Mouse (Mus musculus): ENCODE measurements at regions not wholly inside any gene's neighbourhood (a gene's known extent, or its start where the extent isn't known, plus 50 kb on each side); places are given as distances from the start of the nearest gene placed in this dataset.
A peak's percentile ranks its signal among the peaks of the same experiment; 100 is the strongest.

DNA sequence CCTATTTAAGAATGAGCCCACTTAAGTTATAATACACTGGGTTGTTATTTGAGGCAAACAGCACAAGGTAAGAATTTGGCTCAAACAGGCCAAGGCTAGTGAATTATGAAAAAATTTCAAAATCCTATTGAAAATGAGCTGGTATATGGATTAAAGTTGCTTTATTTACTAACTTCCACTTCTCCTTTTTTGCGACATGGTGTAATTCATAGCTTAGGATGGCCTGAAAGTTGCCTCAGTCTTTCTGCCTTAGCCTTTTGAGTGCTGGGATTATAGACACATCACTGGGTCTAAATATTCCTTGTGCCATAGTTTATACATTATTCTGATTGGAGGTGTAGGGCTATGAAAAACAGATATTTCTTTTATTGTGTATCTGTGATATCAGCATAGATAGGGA is 81.9 kb downstream of the Edem1 start:
- DNase-seq: no peak

DNA sequence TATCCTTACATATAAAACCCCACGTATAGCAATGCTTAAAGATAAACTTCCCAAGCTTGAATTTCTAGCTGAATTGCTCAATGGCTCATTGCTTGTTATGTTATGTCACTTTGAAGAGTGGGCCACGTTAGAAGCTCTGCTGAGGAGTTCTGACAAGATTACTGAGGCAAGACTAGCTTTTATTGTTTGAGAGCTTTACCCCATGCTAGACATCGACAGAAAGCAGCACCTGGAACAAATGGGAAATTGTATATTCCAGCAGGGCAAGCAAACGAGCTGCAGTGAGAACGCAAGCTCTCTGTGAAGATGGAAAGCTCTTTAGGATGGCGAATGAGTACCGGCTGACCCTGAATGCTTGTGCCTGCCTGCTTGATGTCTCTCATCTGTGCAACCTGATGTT is 84.1 kb downstream of the Edem1 start:
- no peak for DNase-seq

DNA sequence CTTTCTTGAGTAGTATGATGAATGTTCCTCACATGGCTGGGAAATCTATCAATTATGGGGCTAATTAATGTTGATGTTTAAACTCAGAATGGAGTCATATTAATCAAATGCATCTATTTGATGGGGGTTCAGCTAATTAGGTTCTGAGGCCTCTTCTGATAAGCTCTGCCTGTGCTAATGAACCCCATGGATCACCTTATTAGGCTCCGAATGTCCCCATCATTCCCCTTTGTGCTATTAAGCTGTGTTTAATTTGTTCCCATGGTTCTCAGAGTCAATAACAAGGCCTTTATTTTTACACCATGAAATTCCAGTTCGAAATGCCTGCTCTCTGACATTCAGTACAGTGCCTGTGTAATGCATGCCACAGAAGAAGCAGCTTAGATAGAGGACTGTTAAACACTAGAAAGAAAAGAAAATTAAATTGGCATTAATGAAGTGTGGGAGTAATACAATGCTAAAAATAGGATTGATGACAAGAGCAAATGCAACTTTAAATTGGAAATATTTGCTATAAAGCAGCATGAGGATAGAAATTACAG is 91.0 kb downstream of the Edem1 start:
- DNase-seq: no peak

DNA sequence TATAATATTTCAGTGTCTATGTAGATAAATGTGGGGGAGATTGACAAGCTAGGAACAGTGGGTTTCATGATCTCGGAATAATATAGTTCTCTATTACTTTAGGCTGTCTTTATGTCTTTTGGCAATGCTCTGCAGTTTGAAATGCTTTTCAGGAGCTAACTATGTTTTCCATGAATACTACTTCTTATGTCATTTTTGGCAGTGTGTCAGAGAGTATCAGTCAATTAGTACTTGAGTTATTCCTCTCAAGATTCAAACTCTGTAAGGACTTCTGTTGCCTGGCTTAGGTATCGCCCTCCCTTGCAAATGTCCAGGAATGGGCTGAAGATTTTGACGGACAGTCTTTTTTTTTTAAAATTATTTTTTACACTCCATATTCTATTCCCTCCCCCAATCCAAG is 92.7 kb downstream of the Edem1 start:
- DNase-seq: no peak

DNA sequence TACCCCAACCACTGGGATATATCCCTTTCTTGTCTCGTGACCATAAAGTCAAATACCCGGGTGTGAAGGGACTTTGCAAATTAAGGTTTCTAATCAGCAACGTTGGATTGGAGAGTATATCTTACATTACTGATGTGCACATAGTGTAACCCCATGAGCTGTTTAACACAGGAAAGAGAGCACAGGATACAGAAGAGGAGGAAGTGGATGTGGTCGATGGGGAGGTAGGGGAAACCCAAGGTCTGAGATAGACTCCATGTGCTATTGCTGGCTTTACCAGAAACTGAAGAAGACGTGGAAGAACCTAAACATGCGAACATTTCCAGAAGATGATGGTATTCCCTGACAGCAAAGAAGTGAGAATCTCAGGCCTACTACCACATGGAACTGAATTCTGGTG is 94.1 kb downstream of the Edem1 start:
- no peak for DNase-seq

DNA sequence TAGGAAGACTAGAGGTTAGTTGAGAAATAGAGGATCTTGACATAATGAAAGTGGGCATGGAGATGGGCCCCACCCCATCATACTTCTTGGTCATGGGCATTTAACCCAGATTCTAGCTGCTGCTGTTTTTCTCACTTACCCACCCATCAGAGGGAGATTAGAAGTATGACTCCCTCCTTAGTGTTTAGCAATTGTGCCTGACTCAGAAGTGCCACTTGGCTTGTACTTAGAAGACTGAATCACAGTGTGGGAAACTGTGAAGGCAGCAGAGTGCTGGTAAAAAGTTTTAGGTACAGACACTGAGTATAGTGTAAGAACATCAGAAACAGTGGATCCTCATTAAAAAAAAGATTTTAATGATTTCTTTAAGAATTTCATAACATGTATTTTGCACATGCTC is 100.5 kb downstream of the Edem1 start:
- no peak for DNase-seq

DNA sequence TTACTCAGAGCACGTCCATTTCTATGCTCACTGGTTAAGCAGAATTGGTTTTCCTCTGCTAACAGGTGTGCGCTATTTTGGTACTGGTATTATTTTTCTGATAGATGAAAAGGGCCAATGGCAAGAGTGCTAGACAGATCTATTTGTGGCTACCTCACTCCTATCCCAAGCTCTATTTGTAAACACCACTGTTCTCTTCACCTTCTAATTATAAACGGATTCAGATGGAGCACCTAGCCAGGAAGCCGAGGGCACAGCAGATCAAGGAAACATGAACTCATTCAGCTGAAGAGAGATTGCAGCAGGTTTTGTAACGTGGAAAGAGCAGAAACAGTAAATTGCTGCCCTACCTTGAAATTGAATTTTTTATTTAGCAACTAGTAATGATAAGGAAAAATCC is 110.2 kb downstream of the Edem1 start:
- DNase-seq: no peak

DNA sequence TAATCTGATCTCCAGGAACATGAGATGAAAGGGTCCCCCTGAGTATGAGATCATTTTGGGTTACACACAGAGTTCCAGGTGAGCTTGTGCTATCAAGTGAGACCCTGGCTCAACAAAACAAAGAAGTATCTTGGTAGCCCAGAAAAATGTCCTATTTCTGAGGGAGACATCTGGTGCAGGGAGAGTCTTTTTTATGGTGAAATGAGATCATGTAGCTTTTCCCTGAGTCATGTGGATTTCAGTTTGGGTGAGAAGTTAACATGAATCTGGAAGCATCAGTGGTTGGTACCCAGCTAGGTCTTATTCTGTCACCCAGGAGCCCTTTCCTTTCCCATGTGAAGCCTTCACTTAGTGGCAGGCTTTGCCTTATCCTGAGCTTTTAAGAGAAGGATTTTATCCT is 113.8 kb downstream of the Edem1 start:
- DNase-seq: no peak

DNA sequence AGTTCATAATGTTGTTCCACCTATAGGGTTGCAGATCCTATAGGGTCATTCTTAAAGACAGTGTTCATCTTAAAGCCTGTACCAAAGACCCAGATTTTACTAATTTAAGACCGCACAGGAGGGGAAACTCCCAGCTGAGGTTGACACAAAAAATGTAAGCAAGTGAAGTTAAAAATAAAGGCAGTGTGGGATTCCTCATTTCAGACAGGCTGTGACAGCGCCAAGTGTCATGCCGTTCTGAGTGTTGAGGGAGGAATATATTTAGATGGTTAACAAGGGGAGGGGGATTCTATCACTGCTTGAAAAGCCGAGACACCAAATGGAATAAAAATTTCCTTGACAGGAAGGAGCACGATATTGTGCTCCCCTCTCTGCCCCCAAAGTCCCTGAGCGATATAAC is 123.9 kb downstream of the Edem1 start:
- DNase-seq: no peak

DNA sequence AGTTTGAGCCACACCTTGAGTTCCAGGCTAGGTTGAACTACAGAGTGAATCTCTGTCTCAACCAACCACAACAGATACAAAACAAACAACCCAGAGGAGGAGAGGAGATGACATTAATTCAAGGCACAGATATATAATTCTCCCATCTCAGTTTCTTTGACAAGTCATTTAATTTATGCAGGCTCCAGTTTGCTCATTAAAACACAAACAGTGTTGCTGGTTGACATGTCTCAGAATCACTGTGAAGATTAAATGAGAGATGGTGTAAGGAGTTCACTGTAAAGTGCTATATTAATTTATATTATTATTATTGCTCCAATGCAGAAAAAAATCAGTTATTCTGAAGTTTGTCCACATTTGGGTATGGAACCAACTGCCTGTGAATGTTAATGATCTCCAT is 134.4 kb downstream of the Edem1 start:
- DNase-seq: no peak

DNA sequence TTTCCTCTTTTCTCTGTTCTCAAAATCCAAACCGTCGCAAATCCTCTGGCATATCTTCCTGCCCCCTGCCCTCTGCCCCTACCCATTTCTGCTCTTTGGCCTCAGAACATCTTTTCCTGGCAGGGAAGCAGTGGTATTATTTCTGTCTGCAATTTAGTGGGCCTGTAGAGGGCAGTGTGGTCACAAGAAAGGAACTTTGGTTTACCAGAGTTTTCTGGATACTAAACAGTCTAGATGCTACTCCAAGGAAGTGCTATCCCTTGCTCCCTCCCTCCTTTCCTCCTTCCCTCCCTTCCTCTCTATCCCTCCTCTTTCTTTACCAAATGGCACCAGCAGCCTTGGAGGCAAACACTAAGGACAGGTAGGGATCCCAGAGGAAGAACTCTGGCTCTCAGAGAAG is 134.9 kb downstream of the Edem1 start:
- peak; percentile 6 to 10 for DNase-seq

DNA sequence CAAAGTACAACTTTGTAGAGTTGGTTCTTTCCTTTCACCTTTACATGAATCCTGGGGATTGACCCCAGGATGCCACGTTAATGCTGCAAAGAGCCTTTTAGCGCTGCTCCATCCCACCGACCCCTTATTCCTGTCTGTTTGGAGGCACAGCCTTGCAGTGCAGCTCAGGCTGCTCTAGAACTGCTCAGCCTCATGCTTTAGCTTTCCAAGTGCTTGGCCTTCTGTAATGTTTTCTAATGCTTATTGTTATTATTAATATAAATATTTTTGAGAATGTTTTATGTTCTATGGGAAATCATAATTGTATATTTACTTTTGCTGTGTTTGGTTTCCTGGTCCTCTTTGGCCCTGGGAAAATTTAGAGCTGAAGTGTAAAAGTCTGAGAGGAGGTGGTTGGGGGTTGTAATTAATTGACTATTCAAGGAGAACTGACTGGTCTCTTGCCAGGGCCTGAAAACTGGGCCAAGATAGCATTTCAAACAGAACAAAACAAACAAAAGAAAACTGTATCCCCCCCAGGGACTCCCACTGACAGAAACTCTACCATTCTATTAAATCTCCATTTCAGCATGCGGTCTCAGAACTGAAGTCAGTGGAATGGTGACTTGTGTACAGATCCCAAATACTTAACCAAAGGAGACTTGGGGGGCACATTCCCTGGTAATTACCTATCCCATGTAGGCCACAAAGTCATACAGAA is 141.2 kb downstream of the Edem1 start:
- no peak for DNase-seq

DNA sequence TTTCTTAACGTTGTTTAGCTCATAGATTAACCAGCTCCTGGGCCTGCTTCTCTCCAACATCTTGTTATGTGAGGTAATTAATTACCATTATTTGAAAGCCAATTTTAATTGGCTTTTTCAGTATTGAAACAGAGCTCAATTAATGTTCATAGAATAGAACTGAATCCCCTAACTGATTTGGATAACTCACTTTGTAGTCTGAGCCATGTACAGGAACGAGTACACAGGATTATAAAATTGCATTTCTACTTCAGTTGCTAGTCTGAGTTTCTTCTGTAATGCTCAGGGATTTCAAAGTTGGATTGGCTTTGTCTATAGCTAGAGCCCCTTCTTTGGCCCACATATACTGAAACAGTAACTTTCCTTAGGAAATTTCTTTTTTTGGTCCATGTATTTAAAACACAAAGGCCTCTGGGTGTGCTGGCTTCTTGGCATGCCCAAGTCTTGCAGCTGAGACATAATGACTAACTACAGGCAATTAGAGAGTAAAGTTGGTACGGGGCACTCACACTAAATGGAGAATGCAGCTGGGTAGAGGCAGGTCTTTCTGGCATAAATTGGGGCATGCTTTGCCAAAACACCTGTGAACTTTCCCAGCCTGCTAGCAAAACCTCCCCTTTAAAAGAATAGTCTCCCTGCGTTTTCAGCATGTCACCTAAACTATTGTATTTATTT is 143.1 kb downstream of the Edem1 start:
- no peak for DNase-seq

DNA sequence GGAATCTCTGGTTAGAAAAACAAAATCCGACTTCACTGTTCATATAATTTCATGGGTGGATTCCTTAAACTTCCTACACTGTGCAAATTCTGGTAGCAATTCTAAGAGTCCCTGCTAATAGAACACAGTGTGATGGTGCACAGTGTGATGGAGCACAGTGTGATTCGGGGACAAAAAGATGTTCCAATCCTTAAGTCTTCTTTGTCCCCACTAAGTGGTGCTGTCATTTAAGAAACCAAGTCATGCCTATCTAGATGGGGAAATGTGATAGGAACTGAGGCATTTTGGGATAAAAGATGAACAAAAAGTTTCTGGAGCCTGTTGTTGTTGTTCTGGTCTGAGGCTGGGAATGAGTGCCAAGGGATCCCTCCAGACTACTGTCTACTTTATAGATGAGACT is 145.3 kb downstream of the Edem1 start:
- DNase-seq: no peak

DNA sequence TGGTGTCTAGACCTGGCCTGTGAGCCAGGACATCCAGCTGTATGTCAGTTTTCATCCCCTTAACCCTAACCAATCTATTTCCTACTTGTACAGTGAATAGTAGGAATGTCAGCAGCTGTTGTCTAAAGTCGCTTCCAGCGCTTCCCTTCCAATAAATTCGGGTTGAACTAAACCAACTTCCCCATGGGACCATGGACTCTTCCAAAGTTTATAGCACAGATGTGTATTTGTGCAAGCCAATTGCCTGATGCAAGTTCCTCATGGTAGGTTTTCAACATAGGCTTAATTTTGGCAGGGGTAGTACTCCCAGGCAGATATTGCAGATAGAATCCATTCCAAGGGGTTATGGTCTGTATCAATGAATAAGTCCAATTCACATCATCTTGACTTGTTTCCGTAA is 161.1 kb downstream of the Edem1 start:
- DNase-seq: no peak

DNA sequence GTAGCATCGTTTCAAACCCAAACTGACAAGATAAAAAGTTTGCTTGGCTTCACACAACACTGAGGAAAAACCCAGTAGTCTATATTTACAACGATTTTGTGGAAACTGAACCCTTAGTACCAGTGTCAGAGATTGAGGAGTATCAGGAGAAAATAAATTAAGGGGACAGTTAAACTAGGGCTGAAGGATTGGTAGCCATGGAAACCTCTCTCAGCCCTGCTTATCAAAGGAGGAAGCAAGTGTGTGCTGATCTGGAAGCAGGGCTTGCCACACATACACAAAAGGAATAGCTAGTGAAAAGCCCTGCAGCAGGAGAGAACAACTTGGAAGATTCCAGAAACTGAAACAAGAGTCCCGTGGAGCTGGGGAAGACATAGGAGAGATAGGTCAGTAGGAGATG is 165.3 kb downstream of the Edem1 start:
- DNase-seq: no peak

DNA sequence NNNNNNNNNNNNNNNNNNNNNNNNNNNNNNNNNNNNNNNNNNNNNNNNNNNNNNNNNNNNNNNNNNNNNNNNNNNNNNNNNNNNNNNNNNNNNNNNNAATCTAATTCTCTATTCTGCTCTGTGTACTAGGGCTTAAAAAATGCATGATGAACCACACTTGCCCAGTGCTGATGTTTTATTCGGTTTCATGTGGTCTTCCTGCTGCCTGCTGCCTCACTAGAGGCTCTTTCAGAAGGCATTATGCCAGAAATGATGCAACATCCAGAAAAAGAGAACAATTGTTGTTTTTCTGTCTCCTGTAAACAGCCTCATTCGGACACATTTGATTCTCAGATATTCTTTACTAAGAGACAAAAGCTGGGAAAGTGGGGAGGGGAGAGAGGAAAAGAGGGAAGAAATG is 176.0 kb downstream of the Edem1 start:
- DNase-seq: no peak

DNA sequence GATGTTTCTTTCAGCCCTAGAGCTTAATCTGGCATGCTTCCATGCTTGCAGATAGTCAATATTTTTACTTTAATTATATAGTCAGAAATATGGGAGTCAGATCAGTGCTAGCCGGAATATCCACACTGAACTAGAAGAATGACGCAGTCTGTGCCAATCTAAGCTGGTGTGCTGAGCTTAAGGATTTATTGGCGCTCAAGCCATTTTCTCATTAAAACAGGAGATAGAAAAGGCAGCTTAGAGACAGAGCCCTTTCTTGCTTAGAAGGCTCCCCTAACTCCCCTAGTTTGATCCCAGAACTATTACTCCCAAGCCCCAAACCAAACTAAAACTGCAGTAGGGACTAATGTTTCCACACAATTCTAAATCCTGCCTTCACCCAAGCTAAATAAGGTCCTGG is 180.9 kb downstream of the Edem1 start:
- no peak for DNase-seq

DNA sequence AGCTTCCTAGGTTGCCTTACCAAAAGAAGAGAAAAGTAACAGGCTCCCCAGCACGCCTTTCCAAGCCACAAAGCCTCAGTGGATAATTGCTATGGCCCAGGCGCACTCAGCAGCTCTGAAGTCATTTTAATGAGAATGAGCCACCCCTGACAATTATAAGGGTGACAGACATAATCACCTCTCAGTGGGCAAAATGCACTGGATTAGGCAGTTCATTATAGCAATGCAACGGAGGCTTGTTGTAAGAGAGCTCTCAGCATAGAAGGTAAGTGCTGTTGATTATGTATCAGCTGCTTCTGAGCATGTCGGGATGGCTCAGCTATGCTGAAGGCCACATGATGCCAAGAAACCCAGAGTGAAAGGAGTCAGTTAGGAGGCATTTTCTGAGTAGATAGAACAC is 181.4 kb downstream of the Edem1 start:
- no peak for DNase-seq

DNA sequence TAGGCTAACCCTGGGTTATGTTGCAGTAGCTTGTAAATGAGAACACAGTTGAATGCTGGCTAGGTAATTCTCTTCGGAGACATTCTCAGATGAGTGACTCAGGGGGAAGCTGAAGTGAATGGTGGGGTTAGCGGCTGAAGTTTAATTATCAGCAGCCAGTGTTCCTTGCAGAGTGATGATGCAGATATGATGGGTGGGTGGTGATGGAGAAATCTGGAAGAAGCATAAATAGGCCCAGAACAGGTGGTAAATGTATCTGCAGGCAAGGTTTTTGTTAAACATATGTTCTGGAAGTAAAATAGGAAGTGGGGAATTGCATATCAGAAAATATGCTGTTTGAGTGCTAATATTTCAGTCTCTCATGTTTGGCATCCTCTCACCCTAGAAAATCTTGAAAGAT is 191.3 kb downstream of the Edem1 start:
- DNase-seq: no peak

Measured in thymus, postnatal 36 days (tissue).